Mouse (Mus musculus) embryonic facial prominence, embryonic 15.5 days (tissue): Measurements from ENCODE around the gene Metap2. TPM values are rescaled to one million over a fixed set of nuclear protein-coding genes. Genes with fewer than 3 reads are reported as not detected.
A peak's percentile ranks its signal among the peaks of the same experiment; 100 is the strongest.
"Not testable (repeated sequence)": the region's sequence is repeated elsewhere in the genome, so short reads cannot be mapped to it uniquely, and the experiment has no call there.

Source experiments
- ATAC-seq: fragments of 200-750 bp; cut with Nextera tagmentation; 2 replicates; pipeline ENCODE4 v1.8.0; 2017; ENCODE audit warnings: low read depth, moderate TSS enrichment; ENCODE audit not compliant: insufficient number of reproducible peaks, low FRiP score, low TSS enrichment
- H3K27ac ChIP-seq: fragments of 300-500 bp; sonication (generic); replicated peaks from 2 replicates; pipeline ENCODE4 v1.5.1; 2015; ENCODE audit warnings: mild to moderate bottlenecking, inconsistent platforms
- H3K27me3 ChIP-seq: fragments of 300-500 bp; sonication (generic); 2 replicates; pipeline ENCODE4 v1.6.1; 2015; ENCODE audit warnings: inconsistent platforms
- H3K36me3 ChIP-seq: fragments of 300-500 bp; sonication (generic); 2 replicates; pipeline ENCODE4 v1.6.1; 2015; ENCODE audit warnings: mild to moderate bottlenecking, inconsistent platforms
- H3K4me1 ChIP-seq: fragments of 300-500 bp; sonication (generic); 2 replicates; pipeline ENCODE4 v1.6.1; 2015; ENCODE audit warnings: inconsistent platforms
- H3K4me2 ChIP-seq: fragments of 300-500 bp; sonication (generic); replicated peaks from 2 replicates; pipeline ENCODE4 v1.6.1; 2015; ENCODE audit warnings: mild to moderate bottlenecking, inconsistent platforms
- H3K4me3 ChIP-seq: fragments of 300-500 bp; sonication (generic); replicated peaks from 2 replicates; pipeline ENCODE4 v1.5.1; 2015; ENCODE audit warnings: mild to moderate bottlenecking, inconsistent platforms
- H3K9ac ChIP-seq: fragments of 300-500 bp; sonication (generic); 2 replicates; pipeline ENCODE4 v1.6.1; 2015; ENCODE audit warnings: inconsistent platforms
- H3K9me3 ChIP-seq: fragments of 300-500 bp; sonication (generic); replicated peaks from 2 replicates; pipeline ENCODE4 v1.6.1; 2016; ENCODE audit warnings: inconsistent platforms
- WGBS: fragments of 180-500 bp; shearing (Covaris S2); methylation state at CpG from one replicate; pipeline ENCODE4 v1.1.7; 2015; 5-methylcytosine and 5-hydroxymethylcytosine counted together
- polyA plus RNA-seq: library from polyadenylated mRNA; unstranded; fragments of >200 nt; fragmentation: Nextera tagmentation; extraction: Ambion mirVana; gene quantifications from 2 replicates; pipeline ENCODE4 v1.2.1, GENCODE M21; 2015

Metap2 gene
- polyA plus RNA-seq, 1 experiment from 2014 or later = 174 TPM

GRCm38 (mm10) chr10:93813755-93814154 is 83.1 kb downstream of the Metap2 start:
- peak; percentile 74 for ATAC-seq
- Histone ChIP-seq H3K4me2 (no peak overlapping the region), H3K9ac (no peak overlapping the region), H3K9me3 (no peaks in the 10 kb centered on the region), H3K4me1 (peaks cover 3% of the 10 kb centered on the region; the same call in 1 of the 2 replicates), H3K4me3 (no peak overlapping the region), H3K27ac (no peak overlapping the region), H3K36me3 (no peaks in the 10 kb centered on the region), H3K27me3 (peaks cover 9% of the 10 kb centered on the region; the same call in 1 of the 2 replicates)
- WGBS = 39% methylated on average over 10 of the region's 10 CpGs

- 0 out of 2 replicates have a peak overlapping the region, but pooled peaks have one; percentile 15 for H3K4me2 ChIP-seq
- H3K4me1 ChIP-seq = peaks cover 3% of the 10 kb centered on the region; the same call in 1 of the 2 replicates
- no peaks in the 10 kb centered on the region for H3K36me3 ChIP-seq
- no peak overlapping the region for H3K9ac ChIP-seq
- H3K27me3 ChIP-seq = peaks cover 9% of the 10 kb centered on the region; the same call in 1 of the 2 replicates
- 11% methylated on average over 10 of the region's 10 CpGs for WGBS
- H3K9me3 ChIP-seq = no peaks in the 10 kb centered on the region
- no peak for ATAC-seq
- no peak overlapping the region for H3K27ac ChIP-seq
- no peak overlapping the region for H3K4me3 ChIP-seq
These were observed 84.0 kb downstream of the Metap2 start for GRCm38 (mm10) chr10:93812774-93813415.

GRCm38 (mm10) chr10:93812098-93812497 is 84.8 kb downstream of the Metap2 start:
- WGBS = 85% methylated on average over 7 of the region's 7 CpGs

GRCm38 (mm10) chr10:93810590-93811185 is 86.2 kb downstream of the Metap2 start:
- Histone ChIP-seq H3K9me3 (no peaks in the 10 kb centered on the region), H3K4me2 (no peak overlapping the region), H3K27me3 (no peaks in the 10 kb centered on the region), H3K4me3 (no peak overlapping the region), H3K36me3 (no peaks in the 10 kb centered on the region), H3K9ac (no peak overlapping the region), H3K4me1 (peaks cover 3% of the 10 kb centered on the region; the same call in 1 of the 2 replicates), H3K27ac (no peak overlapping the region)
- ATAC-seq = no peak
- 62% methylated on average over 7 of the region's 7 CpGs for WGBS

More at GRCm38 (mm10) chr10:93812098-93812497, 84.8 kb downstream of the Metap2 start:
- peaks cover 3% of the 10 kb centered on the region; the same call in 1 of the 2 replicates for H3K4me1 ChIP-seq
- H3K4me3 ChIP-seq = no peak overlapping the region
- no peak overlapping the region for H3K27ac ChIP-seq
- no peak for ATAC-seq
- H3K4me2 ChIP-seq = no peak overlapping the region
- H3K27me3 ChIP-seq = peaks cover 6% of the 10 kb centered on the region; the same call in 1 of the 2 replicates
- H3K9me3 ChIP-seq = no peaks in the 10 kb centered on the region
- no peak overlapping the region for H3K9ac ChIP-seq
- no peaks in the 10 kb centered on the region for H3K36me3 ChIP-seq

- H3K4me3 ChIP-seq, H3K4me1 ChIP-seq, H3K36me3 ChIP-seq, H3K9me3 ChIP-seq, H3K27ac ChIP-seq, H3K27me3 ChIP-seq, H3K4me2 ChIP-seq, H3K9ac ChIP-seq, ATAC-seq: not testable (repeated sequence)
- WGBS = 94% methylated on average over 8 of the region's 8 CpGs
These were observed 87.5 kb downstream of the Metap2 start for GRCm38 (mm10) chr10:93809438-93809837.

Other genes with a start within 250 kb of the Metap2 start
- gene Usp44, start 65.5 kb downstream of the Metap2 start, polyA plus RNA-seq = 1.3 TPM in 2 replicates
- 25.0 and 29.6 TPM in 2 replicates for gene Vezt, start 138.7 kb upstream of the Metap2 start, polyA plus RNA-seq
- gene Fgd6, start 138.9 kb upstream of the Metap2 start, polyA plus RNA-seq = 2.4 and 2.6 TPM in 2 replicates